Mouse (Mus musculus): Measurements from ENCODE around the gene Mab21l1.

DNA sequence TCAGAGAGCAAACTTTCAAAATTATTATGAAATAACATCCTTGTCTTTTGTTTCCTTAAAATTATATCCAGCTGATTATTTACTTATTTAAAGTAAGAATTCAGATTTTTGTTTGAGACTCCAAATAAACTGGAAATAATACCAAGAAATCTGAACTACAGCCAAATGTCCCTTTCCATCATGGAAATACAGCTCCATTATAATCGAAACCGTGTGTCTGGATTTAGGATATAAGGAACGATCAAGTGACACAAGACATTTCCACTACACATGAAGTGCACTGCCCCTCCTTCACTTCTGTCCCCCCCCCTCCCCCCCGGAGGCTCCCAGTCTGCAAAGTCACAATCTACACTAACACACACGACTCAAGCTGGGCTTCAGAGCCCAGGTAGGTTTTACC is 33.8 kb downstream of the Mab21l1 start:
- TF ChIP-seq EP300 (IDR thresholded peaks at IDR 0.05; ENCODE audit: insufficient read depth, low read depth, low read length) (no peak), CTCF (IDR thresholded peaks at IDR 0.05) (no peak), POLR2A (IDR thresholded peaks at IDR 0.05; ENCODE audit: insufficient read depth, low read depth, low read length) (no peak)

All from heart, adult 2 months (tissue).